Mouse (Mus musculus): ENCODE data around the gene Fam122b.

DNA sequence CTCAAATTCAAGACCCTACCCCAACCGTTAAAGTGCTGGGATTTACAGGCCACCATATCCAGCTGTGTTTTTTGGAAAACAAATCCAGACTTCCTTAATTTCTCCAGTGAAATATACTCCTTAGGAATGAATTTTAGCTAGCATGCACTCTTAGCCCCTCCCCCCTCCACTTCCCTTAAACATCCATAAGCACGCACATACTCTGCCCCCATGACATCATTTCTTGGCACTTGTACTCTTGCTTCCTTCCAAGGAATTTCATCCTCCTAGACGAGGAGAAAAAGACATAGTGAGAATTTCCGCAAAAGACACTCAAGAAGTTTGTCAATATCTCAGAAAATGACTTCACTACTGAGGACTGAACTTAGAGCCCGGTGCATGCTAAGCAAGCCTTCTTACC lies 18.3 kb upstream of the Fam122b start:
- TF ChIP-seq TAL1 (IDR thresholded peaks at IDR 0.05; ENCODE audit: low read length) (no peak), GATA1 (IDR thresholded peaks at IDR 0.05; ENCODE audit: low read length) (no peak)

Data from erythroblast, embryonic 14.5 days (primary cell).